18 mouse cellular contexts compared by ENCODE assay signal in genomic region chr9:21969304-21969703, GRCm38 (mm10). TPM values are rescaled to one million over a fixed set of nuclear protein-coding genes. Genes with fewer than 3 reads are reported as not detected.
"Had no signal": no experiment of that assay in that cellular context is flagged by ENCODE, and none has a peak within 500 bp of the region (broad histone marks: within the 10 kb centered on the region; RNA-seq: fewer than 3 reads in every experiment).

No protein-coding gene starts in this region.

- H3K36me3 ChIP-seq: midbrain, embryonic 12.5 days; midbrain, embryonic 15.5 days; neural tube, embryonic 12.5 days; stomach, embryonic 15.5 days had no signal

- H3K27ac ChIP-seq: liver, embryonic 14.5 days; macrophage; midbrain, embryonic 12.5 days; midbrain, embryonic 15.5 days; neural tube, embryonic 12.5 days; stomach, embryonic 15.5 days; stomach, postnatal 0 days had no signal

- H3K4me3 ChIP-seq: megakaryocyte, embryonic 14.5 days; midbrain, embryonic 12.5 days; midbrain, embryonic 15.5 days; neural tube, embryonic 12.5 days; stomach, embryonic 15.5 days had no signal

- H3K27me3 ChIP-seq: midbrain, embryonic 15.5 days; neural tube, embryonic 12.5 days; stomach, embryonic 15.5 days had no signal

- DNase-seq: lung, adult 18-20 months; lung, embryonic 14.5 days; lung, postnatal 14 days; lung, postnatal 36 days; right cerebral cortex, postnatal 14 days; thymus, adult 2 months; thymus, postnatal 25 days had no signal

- ATAC-seq: midbrain, embryonic 15.5 days had no signal

- H3K4me2 ChIP-seq: lung, embryonic 14.5 days; midbrain, embryonic 12.5 days; midbrain, embryonic 15.5 days; neural tube, embryonic 12.5 days; stomach, embryonic 15.5 days had no signal

- H3K9me3 ChIP-seq: megakaryocyte, embryonic 14.5 days; midbrain, embryonic 12.5 days; midbrain, embryonic 15.5 days; neural tube, embryonic 12.5 days; stomach, embryonic 15.5 days had no signal

- H3K9ac ChIP-seq: liver, embryonic 14.5 days; lung, embryonic 14.5 days; midbrain, embryonic 12.5 days; midbrain, embryonic 15.5 days; neural tube, embryonic 12.5 days; stomach, embryonic 15.5 days had no signal

- H3K4me1 ChIP-seq: midbrain, embryonic 12.5 days; midbrain, embryonic 15.5 days; neural tube, embryonic 12.5 days; stomach, embryonic 15.5 days had no signal

RNA-seq across cellular contexts. Expression of gene Epor, which starts 6.0 kb away (rescaled TPM):
- total RNA-seq: monocyte, adult 5-6 weeks; neutrophil, adult 5-6 weeks had no signal

RNA-seq across cellular contexts. Expression of gene Rgl3, which starts 19.9 kb away (rescaled TPM):
- total RNA-seq: neutrophil, adult 5-6 weeks had no signal

RNA-seq across cellular contexts. Expression of gene Plppr2, which starts 32.5 kb away (rescaled TPM):
- total RNA-seq: monocyte, adult 5-6 weeks; neutrophil, adult 5-6 weeks had no signal

RNA-seq across cellular contexts. Expression of gene Ccdc151, which starts 33.1 kb away (rescaled TPM):
- total RNA-seq: monocyte, adult 5-6 weeks; neutrophil, adult 5-6 weeks had no signal
- polyA plus RNA-seq: spleen, adult 2 months had no signal
